Mouse (Mus musculus): Measurements from ENCODE around the gene Ctxn2. TPM values are rescaled to one million over a fixed set of nuclear protein-coding genes. Genes with fewer than 3 reads are reported as not detected.

Gene Ctxn2
- polyA plus RNA-seq, 1 experiment from 2014 or later: not detected

DNA sequence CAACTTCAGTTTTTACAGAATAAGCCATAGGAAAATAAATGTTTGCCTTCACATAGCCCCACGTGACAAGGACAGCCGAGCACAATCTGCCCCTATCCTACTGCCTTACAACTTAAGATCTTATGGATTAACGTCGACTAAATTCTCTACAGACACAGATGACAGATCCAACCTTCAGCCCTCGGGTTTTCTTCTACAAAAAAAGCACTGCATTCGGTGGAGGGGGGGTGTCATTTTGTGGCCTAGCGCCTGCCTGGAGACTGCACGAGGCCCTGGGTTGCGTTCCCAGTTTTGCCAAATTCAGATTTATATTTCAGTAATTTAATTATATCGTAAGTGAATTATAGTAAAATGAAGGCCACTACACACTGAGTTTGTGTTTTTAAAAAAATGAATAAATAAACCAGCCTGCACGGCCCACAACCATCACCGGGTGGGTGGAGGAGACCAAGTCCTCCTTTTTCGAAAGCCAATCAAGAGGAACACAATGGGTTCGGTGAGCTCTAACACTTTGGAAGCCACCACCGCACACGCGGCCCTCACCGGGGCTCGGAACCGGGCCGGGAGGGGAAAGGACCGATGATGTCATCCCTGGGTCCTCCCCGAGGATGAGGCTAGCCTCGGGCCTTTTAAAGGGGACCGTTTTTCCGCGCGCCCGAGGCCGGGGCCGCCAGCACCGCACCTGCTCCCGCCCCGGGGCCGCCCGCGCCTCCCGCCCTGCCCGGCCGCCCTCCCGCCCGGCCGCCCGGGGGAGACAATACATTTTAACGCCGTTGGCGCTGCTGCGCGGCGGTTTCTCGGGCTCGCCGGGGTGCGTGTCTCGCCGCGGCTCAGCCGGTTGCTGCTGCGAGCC lies 13.6 kb upstream of the Ctxn2 start:
- no peaks in the 10 kb centered on the region for H3K36me3 ChIP-seq (ENCODE audit: insufficient read depth)
- H3K27me3 ChIP-seq (ENCODE audit: insufficient read depth, low read length): no peaks in the 10 kb centered on the region
- H3K4me1 ChIP-seq (ENCODE audit: insufficient read depth): no peaks in the 10 kb centered on the region
- H3K9me3 ChIP-seq (ENCODE audit: low read depth, low read length): no peaks in the 10 kb centered on the region
- WGBS: under 1% methylated on average over 57 of the region's 59 CpGs
- peak overlapping the region; percentile 91 for H3K27ac ChIP-seq (ENCODE audit: low read depth)
- ATAC-seq (ENCODE audit: insufficient read depth) (peak; percentile 72), DNase-seq (peak; percentile 60)
- H3K4me2 ChIP-seq: peak overlapping the region; percentile 67
- peak overlapping the region; percentile 97 for H3K9ac ChIP-seq
- H3K4me3 ChIP-seq (ENCODE audit: low read depth, low read length): peak overlapping the region; percentile 75
- no peak for TF ChIP-seq CTCF (IDR thresholded peaks at IDR 0.05; ENCODE audit: low read depth)

DNA sequence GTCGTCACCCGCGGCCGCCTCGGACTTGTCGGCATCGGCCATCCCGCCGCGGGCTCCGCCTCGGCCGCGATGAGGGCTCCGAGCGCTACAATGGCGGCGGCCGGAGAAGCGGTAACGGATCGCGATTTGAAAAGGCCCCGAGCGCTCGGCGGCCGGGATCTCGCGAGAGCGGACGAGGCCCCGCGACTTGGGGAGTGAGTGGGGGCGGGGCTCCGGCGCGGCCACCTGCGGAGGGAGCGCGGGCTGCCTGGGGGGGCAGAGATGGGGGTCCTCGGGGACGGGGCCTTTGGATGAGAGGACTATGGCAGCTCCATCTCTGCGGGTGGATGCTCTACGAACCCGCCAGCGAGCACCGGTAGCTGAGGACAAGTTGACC lies 13.0 kb upstream of the Ctxn2 start, which contains the start of gene Myef2:
TSS of gene Myef2 (minus strand) at position 185 of the 376 bp plus-strand sequence.
- Histone ChIP-seq H3K27ac (ENCODE audit: low read depth) (peak within 1 kb of the TSS; percentile 91), H3K36me3 (ENCODE audit: insufficient read depth) (no peaks in the 10 kb centered on the region), H3K9ac (peak within 1 kb of the TSS; percentile 97), H3K4me1 (ENCODE audit: insufficient read depth) (no peaks in the 10 kb centered on the region), H3K9me3 (ENCODE audit: low read depth, low read length) (no peaks in the 10 kb centered on the region), H3K27me3 (ENCODE audit: insufficient read depth, low read length) (no peaks in the 10 kb centered on the region), H3K4me2 (peak within 1 kb of the TSS; percentile 67), H3K4me3 (ENCODE audit: low read depth, low read length) (peak within 1 kb of the TSS; percentile 75)
- WGBS: 1% methylated on average over 37 of the region's 48 CpGs
- no peak for TF ChIP-seq CTCF (IDR thresholded peaks at IDR 0.05; ENCODE audit: low read depth)
- peak; percentile 89 for ATAC-seq (ENCODE audit: insufficient read depth)
- peak; percentile 92 for DNase-seq

DNA sequence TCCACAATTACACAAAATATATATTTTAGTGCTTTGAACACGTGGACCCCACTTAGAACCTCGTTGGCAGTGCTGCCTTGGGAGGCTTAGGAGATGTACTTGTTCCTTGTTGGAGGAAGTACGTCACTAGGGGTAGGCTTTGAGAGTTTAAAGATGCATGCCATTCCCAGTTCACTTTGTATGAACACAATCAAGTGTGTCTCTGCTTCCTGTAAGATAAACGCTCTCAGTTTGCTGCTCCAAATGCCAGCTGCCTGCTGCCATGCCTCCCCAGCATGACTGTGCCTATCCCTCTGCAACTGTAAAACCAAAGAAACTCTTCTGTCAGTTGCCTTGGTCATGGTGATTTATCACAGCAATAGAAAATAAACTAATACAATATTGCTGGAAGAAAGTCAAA lies 10.7 kb upstream of the Ctxn2 start:
- no peaks in the 10 kb centered on the region for H3K36me3 ChIP-seq (ENCODE audit: insufficient read depth)
- H3K27ac ChIP-seq (ENCODE audit: low read depth): no peak overlapping the region
- whole genome bisulfite sequencing: 26% methylated on average over 4 of the region's 4 CpGs

GRCm38 (mm10) chr2:125126792-125127191 lies 9.7 kb upstream of the Ctxn2 start:
- no peak for TF ChIP-seq CTCF (IDR thresholded peaks at IDR 0.05; ENCODE audit: low read depth)
- no peak overlapping the region for H3K9ac ChIP-seq
- no peaks in the 10 kb centered on the region for H3K9me3 ChIP-seq (ENCODE audit: low read depth, low read length)
- H3K4me1 ChIP-seq (ENCODE audit: insufficient read depth): no peaks in the 10 kb centered on the region
- H3K27me3 ChIP-seq (ENCODE audit: insufficient read depth, low read length): no peaks in the 10 kb centered on the region
- DNase-seq (no peak), ATAC-seq (ENCODE audit: insufficient read depth) (no peak)
- no peak overlapping the region for H3K27ac ChIP-seq (ENCODE audit: low read depth)
- H3K4me2 ChIP-seq: no peak overlapping the region
- 71% methylated on average over 3 of the region's 3 CpGs for WGBS
- H3K4me3 ChIP-seq (ENCODE audit: low read depth, low read length): no peak overlapping the region
- H3K36me3 ChIP-seq (ENCODE audit: insufficient read depth): no peaks in the 10 kb centered on the region

More for the DNA sequence above, 10.7 kb upstream of the Ctxn2 start:
- H3K4me2 ChIP-seq: no peak overlapping the region
- no peak for DNase-seq
- no peak overlapping the region for H3K9ac ChIP-seq
- TF ChIP-seq CTCF (IDR thresholded peaks at IDR 0.05; ENCODE audit: low read depth): no peak
- no peaks in the 10 kb centered on the region for H3K4me1 ChIP-seq (ENCODE audit: insufficient read depth)
- no peaks in the 10 kb centered on the region for H3K9me3 ChIP-seq (ENCODE audit: low read depth, low read length)
- ATAC-seq (ENCODE audit: insufficient read depth): no peak
- no peaks in the 10 kb centered on the region for H3K27me3 ChIP-seq (ENCODE audit: insufficient read depth, low read length)
- no peak overlapping the region for H3K4me3 ChIP-seq (ENCODE audit: low read depth, low read length)

DNA sequence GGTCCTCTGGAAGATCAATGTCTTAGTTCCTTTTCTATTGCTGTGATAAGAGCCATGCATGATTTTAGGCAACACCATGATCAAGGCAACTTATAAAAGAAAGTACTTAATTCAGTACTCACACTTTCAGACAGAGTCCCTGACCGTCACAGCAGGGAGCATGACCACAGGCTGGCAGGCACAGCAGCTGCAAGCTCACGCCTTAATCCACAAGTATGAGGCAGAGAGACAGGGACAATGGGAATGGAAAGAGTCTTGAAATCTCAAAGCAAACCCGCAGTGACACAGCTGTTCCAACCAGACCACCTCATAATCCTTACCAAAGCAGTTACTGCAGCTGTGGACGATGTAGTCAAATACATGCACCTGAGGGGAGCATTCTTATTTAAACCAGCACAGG lies 2.4 kb upstream of the Ctxn2 start:
- 40% methylated on average over 4 of the region's 4 CpGs for WGBS
- Histone ChIP-seq H3K4me3 (ENCODE audit: low read depth, low read length) (no peak overlapping the region), H3K9me3 (ENCODE audit: low read depth, low read length) (no peaks in the 10 kb centered on the region), H3K4me2 (no peak overlapping the region), H3K27ac (ENCODE audit: low read depth) (no peak overlapping the region), H3K9ac (no peak overlapping the region), H3K4me1 (ENCODE audit: insufficient read depth) (no peaks in the 10 kb centered on the region), H3K27me3 (ENCODE audit: insufficient read depth, low read length) (no peaks in the 10 kb centered on the region), H3K36me3 (ENCODE audit: insufficient read depth) (no peaks in the 10 kb centered on the region)
- ATAC-seq (ENCODE audit: insufficient read depth) (no peak), DNase-seq (no peak)
- TF ChIP-seq CTCF (IDR thresholded peaks at IDR 0.05; ENCODE audit: low read depth): no peak

GRCm38 (mm10) chr2:125136846-125137245 lies 354 bp downstream of the Ctxn2 start:
- no peak for ATAC-seq (ENCODE audit: insufficient read depth)
- Histone ChIP-seq H3K9ac (no peak overlapping the region), H3K36me3 (ENCODE audit: insufficient read depth) (no peaks in the 10 kb centered on the region), H3K9me3 (ENCODE audit: low read depth, low read length) (no peaks in the 10 kb centered on the region), H3K4me3 (ENCODE audit: low read depth, low read length) (no peak overlapping the region), H3K4me1 (ENCODE audit: insufficient read depth) (no peaks in the 10 kb centered on the region), H3K27me3 (ENCODE audit: insufficient read depth, low read length) (no peaks in the 10 kb centered on the region), H3K4me2 (peak overlapping the region; percentile 70), H3K27ac (ENCODE audit: low read depth) (no peak overlapping the region)
- DNase-seq: no peak
- TF ChIP-seq CTCF (IDR thresholded peaks at IDR 0.05; ENCODE audit: low read depth): no peak
- 24% methylated on average over 7 of the region's 7 CpGs for WGBS

DNA sequence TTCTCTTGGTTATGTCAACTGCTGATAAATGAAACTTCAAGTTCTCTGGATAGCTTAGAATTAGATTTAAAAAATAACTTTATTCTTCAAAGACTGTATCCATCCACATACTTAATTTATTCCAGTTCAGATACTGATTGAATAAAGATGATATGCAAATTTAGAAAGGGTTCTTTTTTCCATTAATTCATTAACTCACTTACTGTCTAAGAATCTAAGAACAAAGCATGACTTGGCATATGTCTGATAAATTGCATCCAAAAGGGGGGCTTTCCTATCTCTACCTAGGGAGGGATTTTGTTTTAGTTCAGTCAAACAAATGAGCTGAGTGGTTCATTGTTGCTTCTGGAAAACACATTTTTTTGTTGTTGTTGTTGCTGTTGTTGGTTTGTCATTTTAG lies 5.8 kb downstream of the Ctxn2 start:
- Histone ChIP-seq H3K4me3 (ENCODE audit: low read depth, low read length) (no peak overlapping the region), H3K27me3 (ENCODE audit: insufficient read depth, low read length) (no peaks in the 10 kb centered on the region), H3K9ac (no peak overlapping the region), H3K36me3 (ENCODE audit: insufficient read depth) (no peaks in the 10 kb centered on the region), H3K4me1 (ENCODE audit: insufficient read depth) (no peaks in the 10 kb centered on the region), H3K9me3 (ENCODE audit: low read depth, low read length) (no peaks in the 10 kb centered on the region), H3K4me2 (no peak overlapping the region), H3K27ac (ENCODE audit: low read depth) (no peak overlapping the region)
- DNase-seq (no peak), ATAC-seq (ENCODE audit: insufficient read depth) (no peak)
- TF ChIP-seq CTCF (IDR thresholded peaks at IDR 0.05; ENCODE audit: low read depth): no peak

All from lung, embryonic 14.5 days (tissue).